Mouse (Mus musculus) limb, embryonic 11.5 days (tissue): ENCODE measurements around the gene Oat. TPM values are rescaled to one million over a fixed set of nuclear protein-coding genes. Genes with fewer than 3 reads are reported as not detected.
A peak's percentile ranks its signal among the peaks of the same experiment; 100 is the strongest.

Source experiments
- ATAC-seq: fragments of 200-750 bp; cut with Nextera tagmentation; 2 replicates; pipeline ENCODE4 v1.8.0; 2017; ENCODE audit warnings: low read depth; ENCODE audit not compliant: insufficient number of reproducible peaks, low FRiP score, low TSS enrichment
- DNase-seq: peaks from one replicate; pipeline ENCODE4 v3.0.0-alpha.2; 2015; ENCODE audit warnings: low spot score
- H3K27ac ChIP-seq: fragments of 300-500 bp; sonication (generic); replicated peaks from 2 replicates; pipeline ENCODE4 v1.5.1; 2014; ENCODE audit warnings: low read depth, mild to moderate bottlenecking, low read length
- H3K27me3 ChIP-seq: fragments of 300-500 bp; sonication (generic); 2 replicates; pipeline ENCODE4 v1.6.1; 2014; ENCODE audit warnings: mild to moderate bottlenecking, low read length, mixed read lengths; ENCODE audit not compliant: control insufficient read depth, insufficient read depth
- H3K36me3 ChIP-seq: fragments of 300-500 bp; sonication (generic); 2 replicates; pipeline ENCODE4 v1.6.1; 2014; ENCODE audit warnings: mild to moderate bottlenecking, low read length, moderate library complexity, mixed read lengths; ENCODE audit not compliant: control insufficient read depth, insufficient read depth
- H3K4me1 ChIP-seq: fragments of 300-500 bp; sonication (generic); 2 replicates; pipeline ENCODE4 v1.6.1; 2014; ENCODE audit warnings: low read length, mixed read lengths; ENCODE audit not compliant: control insufficient read depth, insufficient read depth
- H3K4me2 ChIP-seq: fragments of 300-500 bp; sonication (generic); 2 replicates; pipeline ENCODE4 v1.6.1; 2014; ENCODE audit warnings: low read depth, mild to moderate bottlenecking, moderate library complexity; ENCODE audit not compliant: severe bottlenecking
- H3K4me3 ChIP-seq: fragments of 300-500 bp; sonication (generic); 2 replicates; pipeline ENCODE4 v1.5.1; 2014; ENCODE audit warnings: low read depth, low read length
- H3K9ac ChIP-seq: fragments of 300-500 bp; sonication (generic); 2 replicates; pipeline ENCODE4 v1.6.1; 2014; ENCODE audit warnings: mild to moderate bottlenecking, low read length
- H3K9me3 ChIP-seq: fragments of 300-500 bp; sonication (generic); 2 replicates; pipeline ENCODE4 v1.6.1; 2016; ENCODE audit warnings: low read length; ENCODE audit not compliant: control insufficient read depth
- WGBS: fragments of 180-500 bp; shearing (Covaris S2); extraction: QIAGEN DNeasy Blood & Tissue Kit; methylation state at CpG from one replicate; pipeline ENCODE4 v1.1.7; 2014; 5-methylcytosine and 5-hydroxymethylcytosine counted together
- polyA plus RNA-seq: library from polyadenylated mRNA; unstranded; fragments of >200 nt; fragmentation: Nextera tagmentation; extraction: Ambion mirVana; gene quantifications from 2 replicates; pipeline ENCODE4 v1.2.1, GENCODE M21; 2014

Gene Oat
- polyA plus RNA-seq, 1 experiment from 2014 or later: 136 TPM

DNA sequence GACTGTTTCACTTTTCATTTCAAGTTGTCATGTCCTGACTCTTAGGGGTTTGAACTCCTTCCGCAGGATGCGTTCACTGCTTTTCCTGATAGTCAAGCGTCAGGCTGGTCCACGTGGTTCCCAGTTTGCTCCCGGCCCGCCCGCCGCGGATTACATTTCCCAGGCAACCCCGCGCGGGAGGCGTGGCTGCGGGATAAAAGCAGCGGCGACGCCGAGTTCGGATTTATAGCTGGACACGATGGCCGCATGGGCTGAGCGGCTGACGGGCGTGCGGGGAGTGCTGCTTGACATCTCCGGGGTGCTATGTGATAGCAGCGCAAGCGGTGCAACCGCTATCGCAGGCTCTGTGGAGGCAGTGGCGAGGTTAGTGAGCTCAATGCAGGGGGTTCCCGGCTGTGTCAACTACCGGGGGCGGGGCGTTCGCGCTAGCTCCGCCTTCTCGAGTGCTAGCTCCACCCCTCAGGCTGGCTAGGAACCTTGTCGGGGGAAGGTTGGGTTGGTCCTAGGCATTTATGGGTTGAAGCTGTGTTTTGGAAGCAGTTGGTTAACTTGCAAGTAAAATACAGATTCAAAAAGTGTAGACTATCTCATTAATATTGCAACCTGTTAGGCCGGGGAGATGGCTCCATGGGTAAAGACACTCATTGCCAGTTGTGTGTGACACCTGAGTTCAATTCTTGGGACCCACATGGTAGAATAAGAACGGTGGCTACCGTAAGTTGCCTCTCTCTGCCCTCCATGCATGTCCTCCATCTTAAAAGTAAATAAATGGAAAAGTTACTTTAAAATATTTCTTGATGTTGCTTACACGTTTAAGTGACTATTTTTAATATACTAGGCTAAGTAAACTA, 34.5 kb upstream of the Oat start, which contains the start of gene Lhpp:
Gene Lhpp, plus strand, starts transcription at position 171 of the 851 bp plus-strand sequence.
- Histone ChIP-seq H3K9me3 (no peaks in the 10 kb centered on the region), H3K4me3 (peak within 1 kb of the TSS; percentile 58), H3K9ac (peak within 1 kb of the TSS; percentile 60), H3K36me3 (no peaks in the 10 kb centered on the region), H3K4me1 (peaks cover 9% of the 10 kb centered on the region), H3K27ac (no peak within 1 kb of the TSS), H3K27me3 (no peaks in the 10 kb centered on the region), H3K4me2 (peak within 1 kb of the TSS; percentile 56)
- peak; percentile 90 for DNase-seq
- peak; percentile 76 for ATAC-seq
- 8% methylated on average over 44 of the region's 44 CpGs for WGBS

DNA sequence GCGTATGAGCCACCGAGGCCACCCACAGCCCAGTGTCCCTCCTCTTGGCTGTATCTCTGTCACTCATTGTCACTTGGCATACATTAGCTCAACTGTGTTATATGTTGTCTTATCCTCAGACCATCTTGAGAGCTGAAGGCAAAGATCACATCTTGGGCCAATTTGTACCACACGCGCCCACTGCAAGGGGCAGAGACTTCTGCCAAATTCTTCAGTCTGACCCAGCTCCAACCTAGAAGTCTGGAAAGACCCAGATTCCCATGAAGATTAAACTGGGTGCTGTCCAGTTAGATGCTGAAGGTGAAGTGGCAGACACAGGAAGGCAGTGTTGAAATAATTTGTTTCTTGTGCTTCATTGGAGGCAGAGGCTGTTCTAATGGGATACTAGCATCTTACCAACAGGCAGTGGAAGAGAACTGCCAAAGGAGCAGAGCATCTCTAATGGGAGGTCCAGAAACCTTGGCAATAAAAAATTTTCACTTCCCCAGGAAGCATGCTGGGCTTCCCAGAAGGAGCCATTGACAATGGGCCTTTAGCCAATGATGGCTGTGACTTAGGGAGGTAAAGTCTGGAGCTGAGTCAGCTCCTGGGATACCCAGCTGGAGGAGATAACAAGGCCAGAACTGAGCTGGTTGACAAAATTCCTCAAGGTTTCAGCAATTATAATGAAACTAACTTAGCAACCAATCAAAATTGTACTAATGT, 32.3 kb upstream of the Oat start:
- no peak overlapping the region for H3K4me2 ChIP-seq
- H3K9ac ChIP-seq: no peak overlapping the region
- no peaks in the 10 kb centered on the region for H3K27me3 ChIP-seq
- H3K36me3 ChIP-seq: no peaks in the 10 kb centered on the region
- no peaks in the 10 kb centered on the region for H3K9me3 ChIP-seq
- DNase-seq: no peak
- H3K4me1 ChIP-seq: no peaks in the 10 kb centered on the region
- ATAC-seq: no peak
- no peak overlapping the region for H3K27ac ChIP-seq
- 90% methylated on average over 4 of the region's 4 CpGs for WGBS
- no peak overlapping the region for H3K4me3 ChIP-seq

DNA sequence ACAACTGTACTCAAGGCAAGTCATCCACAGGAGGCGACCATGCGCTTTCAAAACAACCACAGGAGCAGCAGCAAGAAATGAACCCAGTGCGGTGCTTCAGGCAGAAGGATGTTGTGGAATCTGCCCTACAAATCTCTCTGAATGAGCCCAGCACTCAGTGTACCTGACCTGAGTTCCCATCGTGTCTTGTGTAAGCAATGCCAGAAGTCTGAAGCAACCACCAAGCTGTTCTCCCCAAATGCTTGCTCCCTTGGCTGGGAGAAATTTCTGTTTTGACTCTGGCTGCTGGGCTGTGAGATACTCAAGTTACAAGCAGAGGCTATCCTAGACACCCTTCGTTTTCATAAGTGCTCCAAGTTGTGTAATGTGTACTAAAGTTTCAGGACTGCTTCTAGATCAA, 29.5 kb upstream of the Oat start:
- Histone ChIP-seq H3K36me3 (no peaks in the 10 kb centered on the region), H3K4me2 (no peak overlapping the region), H3K9ac (no peak overlapping the region), H3K4me1 (no peaks in the 10 kb centered on the region), H3K9me3 (no peaks in the 10 kb centered on the region), H3K27ac (no peak overlapping the region), H3K4me3 (no peak overlapping the region), H3K27me3 (peaks cover 20% of the 10 kb centered on the region)
- WGBS: 65% methylated on average over 5 of the region's 5 CpGs
- DNase-seq: no peak
- no peak for ATAC-seq

DNA sequence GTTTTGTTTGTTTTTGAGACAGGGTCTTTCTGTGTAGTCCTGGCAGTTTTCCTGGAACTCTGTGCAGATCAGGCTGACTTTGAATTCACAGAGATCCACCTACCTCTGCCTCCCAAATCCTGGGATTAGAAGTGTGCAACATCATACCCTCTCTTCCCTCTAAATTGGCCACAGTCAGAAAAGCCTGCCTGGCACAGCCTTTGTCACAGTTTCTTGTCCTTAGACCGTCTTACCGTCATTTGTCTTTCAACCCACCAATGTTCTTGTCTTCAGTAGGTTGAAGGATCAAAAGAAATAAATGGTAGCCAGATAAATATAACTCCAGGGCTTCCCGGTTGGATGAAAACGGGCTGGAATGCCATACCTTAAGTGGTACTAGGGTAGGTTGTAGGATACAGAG, 28.5 kb upstream of the Oat start:
- Histone ChIP-seq H3K9me3 (no peaks in the 10 kb centered on the region), H3K36me3 (no peaks in the 10 kb centered on the region), H3K27ac (no peak overlapping the region), H3K4me1 (peaks cover 5% of the 10 kb centered on the region; the same call in 1 of the 2 replicates), H3K9ac (no peak overlapping the region), H3K4me3 (no peak overlapping the region), H3K27me3 (peaks cover 30% of the 10 kb centered on the region), H3K4me2 (no peak overlapping the region)
- DNase-seq (no peak), ATAC-seq (no peak)
- 89% methylated on average over 4 of the region's 4 CpGs for WGBS

DNA sequence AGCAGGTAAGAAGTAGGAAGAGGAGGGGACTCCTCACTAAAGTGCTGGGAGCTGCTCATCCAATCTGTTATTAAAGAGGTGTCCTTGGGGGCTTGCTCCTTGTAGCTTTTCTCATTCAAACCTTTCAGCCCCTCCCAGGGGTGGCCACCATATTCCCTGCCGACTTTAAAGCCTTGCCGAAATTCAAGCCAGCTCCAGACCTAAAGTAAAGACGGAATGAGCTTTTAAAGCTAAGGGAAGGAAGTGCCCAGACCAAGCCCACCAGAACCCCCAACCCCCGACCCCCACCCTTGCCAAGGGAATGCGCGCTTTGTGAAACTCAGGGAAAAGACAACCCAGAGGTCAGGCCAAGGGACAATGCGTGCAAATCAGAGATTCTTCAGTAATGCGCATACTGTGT, 24.7 kb upstream of the Oat start:
- no peak for ATAC-seq
- Histone ChIP-seq H3K36me3 (no peaks in the 10 kb centered on the region), H3K9ac (no peak overlapping the region)

DNA sequence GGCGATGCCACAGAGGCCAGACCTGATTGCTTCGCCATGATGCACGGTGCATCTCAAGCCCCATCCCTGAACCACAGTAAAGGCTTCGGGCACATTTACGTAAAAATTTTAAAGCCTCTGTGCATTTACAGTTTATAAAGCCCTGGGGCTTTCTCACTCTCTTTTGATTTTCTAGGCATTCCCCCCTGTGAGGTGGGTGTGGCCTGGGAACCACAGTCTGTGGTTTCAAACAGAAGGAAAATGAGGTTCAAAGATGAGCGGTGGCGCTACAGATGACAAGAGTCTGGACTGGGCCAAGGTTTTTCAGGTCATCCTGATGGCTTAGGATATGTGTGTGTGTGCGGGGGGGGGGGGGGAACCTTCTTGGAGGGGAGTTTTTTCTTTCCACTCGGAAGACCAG, 23.8 kb upstream of the Oat start:
- H3K9ac ChIP-seq: no peak overlapping the region

More for the DNA sequence above, 24.7 kb upstream of the Oat start:
- DNase-seq: no peak
- Histone ChIP-seq H3K4me1 (peaks cover 17% of the 10 kb centered on the region), H3K4me3 (no peak overlapping the region), H3K27ac (no peak overlapping the region), H3K9me3 (no peaks in the 10 kb centered on the region), H3K27me3 (peaks cover 68% of the 10 kb centered on the region), H3K4me2 (no peak overlapping the region)
- WGBS: 13% methylated on average over 8 of the region's 8 CpGs

DNA sequence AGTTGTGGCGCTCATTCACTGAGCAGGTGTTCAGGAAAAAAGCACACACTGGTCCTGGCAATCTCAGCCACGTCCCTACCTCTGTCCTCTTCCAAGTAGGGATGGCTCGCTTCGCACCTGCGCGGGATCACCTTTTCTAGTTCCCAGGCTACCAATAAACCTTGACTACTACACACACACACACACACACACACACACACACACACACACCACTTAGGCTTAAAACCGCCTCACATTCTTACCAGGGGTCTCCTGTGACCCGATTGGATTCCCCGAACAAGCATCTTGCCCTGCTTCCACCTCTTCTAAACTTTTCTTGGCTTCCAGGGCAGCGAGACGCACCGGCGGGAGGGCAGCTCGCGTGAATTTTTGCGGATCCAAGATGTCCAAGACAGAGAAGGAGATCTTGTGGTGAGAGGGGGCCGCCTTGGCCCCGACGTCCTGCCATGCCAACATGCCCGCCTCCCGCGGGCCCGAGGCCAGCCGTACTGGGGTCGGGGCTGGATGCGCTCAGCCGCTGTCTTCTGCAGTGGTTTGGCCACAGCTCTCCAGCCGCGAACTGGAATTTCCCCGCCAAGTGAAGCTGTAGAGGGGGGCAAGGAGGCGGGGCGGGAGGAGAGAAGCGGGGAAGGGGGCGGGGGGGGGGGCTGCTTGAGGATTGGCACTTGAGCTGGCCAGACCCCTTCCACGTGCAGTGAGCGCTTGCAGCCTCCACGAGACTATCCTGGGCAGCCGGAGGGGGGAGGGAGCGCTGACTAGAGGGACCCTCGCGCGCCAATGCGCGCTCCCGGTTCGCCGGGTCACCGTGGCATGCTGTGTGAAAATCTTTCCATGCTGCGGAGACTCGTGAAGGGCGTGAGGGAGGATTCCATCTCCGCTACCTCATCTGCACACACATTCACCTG, 23.1 kb upstream of the Oat start, which contains the start of gene Nkx1-2:
Gene Nkx1-2, minus strand, starts transcription at position 567 of the 905 bp plus-strand sequence.
- Histone ChIP-seq H3K36me3 (no peaks in the 10 kb centered on the region), H3K27ac (no peak within 1 kb of the TSS), H3K9me3 (no peaks in the 10 kb centered on the region), H3K4me1 (peaks cover 17% of the 10 kb centered on the region), H3K9ac (no peak within 1 kb of the TSS), H3K4me3 (peak within 1 kb of the TSS; percentile 31), H3K27me3 (peaks cover 70% of the 10 kb centered on the region), H3K4me2 (peak within 1 kb of the TSS; percentile 72)
- ATAC-seq (peak; percentile 32; the same call in 1 of the 2 replicates), DNase-seq (peak; percentile 60)
- under 1% methylated on average over 50 of the region's 52 CpGs for WGBS

More for the DNA sequence above, 23.8 kb upstream of the Oat start:
- Histone ChIP-seq H3K4me1 (peaks cover 17% of the 10 kb centered on the region), H3K9me3 (no peaks in the 10 kb centered on the region), H3K4me3 (peak overlapping the region; percentile 31), H3K36me3 (no peaks in the 10 kb centered on the region), H3K27ac (no peak overlapping the region), H3K4me2 (peak overlapping the region; percentile 72), H3K27me3 (peaks cover 70% of the 10 kb centered on the region)
- 1% methylated on average over 9 of the region's 9 CpGs for WGBS
- ATAC-seq (no peak), DNase-seq (no peak)
